Mouse (Mus musculus) lung, embryonic 16.5 days (tissue): ENCODE measurements at regions not wholly inside any gene's neighbourhood (a gene's known extent, or its start where the extent isn't known, plus 50 kb on each side); places are given as distances from the start of the nearest gene placed in this dataset.

Experiments used
- ATAC-seq: fragments of 200-750 bp; cut with Nextera tagmentation; 2 replicates; pipeline ENCODE4 v1.8.0; 2017; ENCODE audit warnings: low read depth, mild to moderate bottlenecking, moderate library complexity
- H3K27ac ChIP-seq: fragments of 300-500 bp; sonication (generic); 2 replicates; pipeline ENCODE4 v1.5.1; 2014; ENCODE audit warnings: mild to moderate bottlenecking, control low read depth, low read length
- H3K27me3 ChIP-seq: fragments of 300-500 bp; sonication (generic); 2 replicates; pipeline ENCODE4 v1.6.1; 2014; ENCODE audit warnings: low read depth, low read length, mixed read lengths; ENCODE audit not compliant: control insufficient read depth, insufficient read depth
- H3K36me3 ChIP-seq: fragments of 300-500 bp; sonication (generic); 2 replicates; pipeline ENCODE4 v1.6.1; 2014; ENCODE audit warnings: low read length; ENCODE audit not compliant: control insufficient read depth, insufficient read depth
- H3K4me1 ChIP-seq: fragments of 300-500 bp; sonication (generic); replicated peaks from 2 replicates; pipeline ENCODE4 v1.6.1; 2014; ENCODE audit warnings: low read length, mixed read lengths; ENCODE audit not compliant: control insufficient read depth, insufficient read depth
- H3K4me2 ChIP-seq: fragments of 300-500 bp; sonication (generic); 2 replicates; pipeline ENCODE4 v1.6.1; 2014; ENCODE audit warnings: low read depth, low read length, control low read depth
- H3K4me3 ChIP-seq: fragments of 300-500 bp; sonication (generic); 2 replicates; pipeline ENCODE4 v1.5.1; 2014; ENCODE audit warnings: mild to moderate bottlenecking, low read length, control low read depth
- H3K9ac ChIP-seq: fragments of 300-500 bp; sonication (generic); 2 replicates; pipeline ENCODE4 v1.6.1; 2014; ENCODE audit warnings: low read length, control low read depth
- H3K9me3 ChIP-seq: fragments of 300-500 bp; sonication (generic); 2 replicates; pipeline ENCODE4 v1.6.1; 2016; ENCODE audit warnings: low read length; ENCODE audit not compliant: control insufficient read depth
- WGBS: fragments of 180-500 bp; shearing (Covaris S2); extraction: QIAGEN DNeasy Blood & Tissue Kit; methylation state at CpG from one replicate; pipeline ENCODE4 v1.1.7; 2014; 5-methylcytosine and 5-hydroxymethylcytosine counted together

DNA sequence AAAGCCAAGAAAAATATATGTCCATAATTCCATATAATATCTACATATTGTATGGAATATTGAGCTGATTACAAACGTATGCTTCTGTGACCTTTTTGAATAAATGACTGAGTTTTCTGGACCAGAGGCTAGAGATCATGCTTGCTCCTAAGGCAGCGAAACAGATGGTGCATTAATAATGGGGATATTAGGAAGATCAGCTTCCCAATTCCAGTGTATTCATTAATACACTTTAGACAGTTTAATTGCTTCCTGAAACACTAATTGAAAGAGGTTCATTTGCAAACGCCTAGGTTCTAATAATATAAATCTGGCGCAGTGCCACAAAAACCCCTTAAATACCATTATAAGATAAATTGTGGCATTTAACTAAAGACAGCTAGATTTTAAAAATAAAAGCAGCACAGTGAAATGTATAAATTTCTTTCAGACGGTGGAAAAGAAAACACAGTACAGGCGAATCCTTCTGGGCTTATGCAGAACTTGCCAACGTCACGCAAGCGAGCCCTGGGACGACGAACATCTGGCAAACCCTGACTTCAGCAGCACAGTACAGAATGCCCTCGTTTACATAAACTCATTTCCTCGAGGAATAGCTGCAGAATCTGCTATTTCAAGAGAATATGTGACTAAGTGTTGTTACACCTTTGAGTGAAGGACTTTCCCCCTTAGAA is 608.6 kb upstream of the Klhl29 start:
- Histone ChIP-seq H3K27ac (no peak overlapping the region), H3K4me2 (no peak overlapping the region), H3K4me3 (no peak overlapping the region), H3K4me1 (no peaks in the 10 kb centered on the region), H3K9me3 (no peaks in the 10 kb centered on the region), H3K27me3 (no peaks in the 10 kb centered on the region), H3K36me3 (no peaks in the 10 kb centered on the region), H3K9ac (no peak overlapping the region)
- no peak for ATAC-seq
- WGBS, result 44% methylated on average over 13 of the region's 13 CpGs

- Histone ChIP-seq H3K36me3 (no peaks in the 10 kb centered on the region), H3K4me2 (no peak overlapping the region), H3K4me1 (no peaks in the 10 kb centered on the region), H3K9ac (no peak overlapping the region), H3K27me3 (no peaks in the 10 kb centered on the region), H3K9me3 (no peaks in the 10 kb centered on the region), H3K4me3 (no peak overlapping the region), H3K27ac (no peak overlapping the region)
- WGBS, result 40% methylated on average over 1 of the region's 1 CpGs
- ATAC-seq, result no peak
Measured at GRCm38 (mm10) chr12:5982096-5982495, 606.6 kb upstream of the Klhl29 start.

DNA sequence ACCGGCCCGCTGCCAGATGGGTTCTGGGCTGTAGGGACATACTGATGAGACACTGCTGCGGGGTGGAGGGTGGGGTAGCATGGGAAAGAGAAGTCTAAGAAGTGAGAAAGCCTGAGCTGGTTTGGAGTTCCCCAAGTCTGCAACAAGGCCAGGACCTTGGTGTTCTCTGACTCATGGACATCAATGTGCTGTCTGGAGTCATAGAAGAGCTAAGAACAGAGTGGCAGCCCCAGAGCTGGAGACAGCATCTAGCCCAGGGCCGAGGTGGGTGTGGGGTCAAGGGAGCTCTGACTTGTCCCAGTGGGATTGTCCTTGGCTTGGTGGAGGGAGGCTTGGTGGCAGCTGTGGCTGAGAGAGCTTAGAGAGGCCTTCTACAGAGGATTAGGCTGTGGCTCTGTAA is 600.4 kb upstream of the Klhl29 start:
- no peak for ATAC-seq
- no peaks in the 10 kb centered on the region for H3K4me1 ChIP-seq
- no peak overlapping the region for H3K4me2 ChIP-seq
- no peaks in the 10 kb centered on the region for H3K27me3 ChIP-seq
- H3K27ac ChIP-seq, result no peak overlapping the region
- H3K36me3 ChIP-seq, result no peaks in the 10 kb centered on the region
- H3K4me3 ChIP-seq, result no peak overlapping the region
- H3K9ac ChIP-seq, result no peak overlapping the region
- 86% methylated on average over 4 of the region's 4 CpGs for WGBS
- H3K9me3 ChIP-seq, result no peaks in the 10 kb centered on the region

DNA sequence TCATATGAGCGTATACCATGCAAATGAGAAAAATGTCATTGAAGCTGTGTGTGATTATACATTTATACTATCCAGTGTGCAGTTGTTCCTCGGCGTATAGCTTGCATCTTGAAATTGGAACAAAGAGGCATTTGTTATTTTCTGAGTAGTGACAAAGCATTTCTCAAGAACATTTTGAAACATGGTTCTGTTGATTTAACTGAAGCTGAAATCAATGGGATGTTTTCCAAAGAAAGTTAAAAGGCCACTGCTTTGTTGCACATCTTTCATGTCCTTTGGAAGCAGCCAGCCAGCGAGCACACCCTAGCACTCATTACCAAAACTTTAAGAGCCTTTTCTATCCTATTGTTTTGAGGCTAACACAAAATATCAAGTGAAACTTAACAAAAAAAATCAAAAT is 594.1 kb upstream of the Klhl29 start:
- no peak for ATAC-seq
- H3K36me3 ChIP-seq, result no peaks in the 10 kb centered on the region
- H3K9me3 ChIP-seq, result no peaks in the 10 kb centered on the region
- H3K4me1 ChIP-seq, result no peaks in the 10 kb centered on the region
- H3K27me3 ChIP-seq, result no peaks in the 10 kb centered on the region
- no peak overlapping the region for H3K27ac ChIP-seq
- WGBS, result 65% methylated on average over 4 of the region's 4 CpGs
- H3K4me2 ChIP-seq, result no peak overlapping the region
- H3K4me3 ChIP-seq, result no peak overlapping the region
- H3K9ac ChIP-seq, result no peak overlapping the region

GRCm38 (mm10) chr12:5956141-5956540 is 580.7 kb upstream of the Klhl29 start:
- Histone ChIP-seq H3K4me1 (no peaks in the 10 kb centered on the region), H3K27me3 (no peaks in the 10 kb centered on the region), H3K36me3 (no peaks in the 10 kb centered on the region), H3K9me3 (no peaks in the 10 kb centered on the region), H3K4me2 (no peak overlapping the region), H3K4me3 (no peak overlapping the region), H3K9ac (no peak overlapping the region), H3K27ac (no peak overlapping the region)
- ATAC-seq, result no peak
- 67% methylated on average over 2 of the region's 2 CpGs for WGBS

- no peak overlapping the region for H3K27ac ChIP-seq
- ATAC-seq, result no peak
- H3K4me1 ChIP-seq, result no peaks in the 10 kb centered on the region
- WGBS, result 77% methylated on average over 5 of the region's 5 CpGs
- no peak overlapping the region for H3K9ac ChIP-seq
- H3K9me3 ChIP-seq, result no peaks in the 10 kb centered on the region
- H3K36me3 ChIP-seq, result no peaks in the 10 kb centered on the region
- H3K4me3 ChIP-seq, result no peak overlapping the region
- no peak overlapping the region for H3K4me2 ChIP-seq
- H3K27me3 ChIP-seq, result no peaks in the 10 kb centered on the region
Measured at GRCm38 (mm10) chr12:5955564-5955963, 580.1 kb upstream of the Klhl29 start.

DNA sequence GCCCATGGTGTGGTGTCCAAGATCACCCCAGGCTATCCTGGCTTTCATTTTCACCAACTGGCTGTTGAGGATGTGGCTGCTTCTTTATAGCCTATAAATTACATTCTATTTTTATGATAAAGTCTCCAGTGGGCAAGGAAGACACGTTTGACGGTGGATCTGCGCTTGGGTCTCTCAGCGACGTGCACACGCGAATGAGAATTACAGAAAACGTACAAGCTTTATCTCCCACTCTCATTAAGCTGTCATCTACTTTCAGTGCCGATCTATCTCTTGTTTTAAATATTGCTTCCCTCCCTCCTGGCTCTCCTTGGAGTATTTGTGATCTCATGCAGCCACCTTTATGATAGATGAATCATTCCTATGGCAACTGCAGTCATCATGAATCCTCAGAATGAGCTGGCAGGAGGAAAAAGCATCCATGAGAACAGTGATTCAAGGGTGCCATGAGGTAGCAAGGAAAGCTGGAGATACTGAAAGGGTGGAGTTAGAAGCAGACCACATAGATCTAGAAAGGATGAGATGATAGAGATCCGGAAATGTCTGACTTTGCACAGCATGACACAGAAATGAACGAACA is 568.0 kb upstream of the Klhl29 start:
- 79% methylated on average over 11 of the region's 11 CpGs for WGBS
- no peaks in the 10 kb centered on the region for H3K36me3 ChIP-seq

GRCm38 (mm10) chr12:5921262-5921661 is 545.8 kb upstream of the Klhl29 start:
- ATAC-seq, result no peak
- no peak overlapping the region for H3K27ac ChIP-seq
- H3K9me3 ChIP-seq, result no peaks in the 10 kb centered on the region
- no peaks in the 10 kb centered on the region for H3K36me3 ChIP-seq
- WGBS, result 79% methylated on average over 1 of the region's 1 CpGs
- H3K4me2 ChIP-seq, result no peak overlapping the region
- no peaks in the 10 kb centered on the region for H3K4me1 ChIP-seq
- no peak overlapping the region for H3K9ac ChIP-seq
- H3K4me3 ChIP-seq, result no peak overlapping the region
- H3K27me3 ChIP-seq, result no peaks in the 10 kb centered on the region

More for the DNA sequence above, 568.0 kb upstream of the Klhl29 start:
- no peaks in the 10 kb centered on the region for H3K9me3 ChIP-seq
- H3K4me1 ChIP-seq, result no peaks in the 10 kb centered on the region
- H3K27me3 ChIP-seq, result no peaks in the 10 kb centered on the region
- no peak overlapping the region for H3K4me3 ChIP-seq
- no peak for ATAC-seq
- no peak overlapping the region for H3K4me2 ChIP-seq
- no peak overlapping the region for H3K9ac ChIP-seq
- no peak overlapping the region for H3K27ac ChIP-seq

- Histone ChIP-seq H3K36me3 (no peaks in the 10 kb centered on the region), H3K9me3 (no peaks in the 10 kb centered on the region), H3K27me3 (no peaks in the 10 kb centered on the region), H3K4me2 (no peak overlapping the region), H3K9ac (no peak overlapping the region), H3K4me1 (no peaks in the 10 kb centered on the region), H3K27ac (no peak overlapping the region), H3K4me3 (no peak overlapping the region)
- ATAC-seq, result no peak
- 55% methylated on average over 1 of the region's 1 CpGs for WGBS
Measured at GRCm38 (mm10) chr12:5918030-5918429, 542.5 kb upstream of the Klhl29 start.
